Mouse (Mus musculus) C2C12 (cell line): ENCODE data around the gene Slc7a15. TPM values are rescaled to one million over a fixed set of nuclear protein-coding genes. Genes with fewer than 3 reads are reported as not detected.
"Not testable (repeated sequence)": the region's sequence is repeated elsewhere in the genome, so short reads cannot be mapped to it uniquely, and the experiment has no call there.

Experiments used
- H3K27me3 ChIP-seq: one replicate; pipeline ENCODE4 v1.6.1; 2011; ENCODE audit not compliant: control insufficient read depth, insufficient read depth, insufficient read length
- H3K36me3 ChIP-seq: one replicate; pipeline ENCODE4 v1.6.1; 2011; ENCODE audit not compliant: control insufficient read depth, insufficient read depth
- H3K4me3 ChIP-seq: one replicate; pipeline ENCODE4 v1.5.1; 2011; ENCODE audit warnings: mild to moderate bottlenecking, control low read depth; ENCODE audit not compliant: poor library complexity, insufficient read depth, severe bottlenecking
- H3K79me2 ChIP-seq: one replicate; pipeline ENCODE4 v1.6.1; 2011; ENCODE audit not compliant: control insufficient read depth, insufficient read depth
- H3K79me3 ChIP-seq: one replicate; pipeline ENCODE4 v1.6.1; 2011; ENCODE audit warnings: low read depth, control low read depth
- H3ac ChIP-seq: one replicate; pipeline ENCODE3; 2011; ENCODE audit warnings: low read depth; ENCODE audit not compliant: control insufficient read depth, insufficient read length
- CEBPB ChIP-seq: IDR thresholded peaks from one replicate; pipeline ENCODE4 v1.6.1; 2011; ENCODE audit warnings: low read depth, mild to moderate bottlenecking, control low read depth, moderate library complexity
- CTCF ChIP-seq: IDR thresholded peaks from one replicate; pipeline ENCODE4 v1.5.1; 2011; ENCODE audit not compliant: control insufficient read depth, insufficient read depth, insufficient read length
- FOSL1 ChIP-seq: IDR thresholded peaks from one replicate; pipeline ENCODE4 v1.8.0; 2011; ENCODE audit warnings: mild to moderate bottlenecking, low read length; ENCODE audit not compliant: poor library complexity, insufficient read depth, severe bottlenecking
- MAX ChIP-seq: IDR thresholded peaks from one replicate; pipeline ENCODE4 v1.6.1; 2011; ENCODE audit warnings: mild to moderate bottlenecking, control low read depth
- MYOD1 ChIP-seq: IDR thresholded peaks from one replicate; pipeline ENCODE4 v1.6.1; 2011; ENCODE audit warnings: low read depth; ENCODE audit not compliant: control insufficient read depth, insufficient read length
- MYOG ChIP-seq: IDR thresholded peaks from one replicate; pipeline ENCODE4 v1.6.1; 2011; ENCODE audit not compliant: control insufficient read depth, insufficient read length; ENCODE audit errors: extremely low read depth
- USF1 ChIP-seq: IDR thresholded peaks from one replicate; pipeline ENCODE4 v1.6.1; 2011; ENCODE audit warnings: low read depth, mild to moderate bottlenecking, control low read depth, moderate library complexity
- polyA plus RNA-seq: library from polyadenylated mRNA; unstranded; fragments of >200 nt; fragmentation: generic; extraction: Trizol; gene quantifications from one replicate; pipeline ENCODE4 v1.2.1, GENCODE M21; 2012; ENCODE audit warnings: missing spikeins

Slc7a15 gene
- polyA plus RNA-seq, 1 experiment = not detected

GRCm38 (mm10) chr12:8619827-8620677 is 21.2 kb upstream of the Slc7a15 start:
- Histone ChIP-seq H3ac (no peak overlapping the region), H3K4me3 (no peak overlapping the region), H3K27me3 (no peaks in the 10 kb centered on the region), H3K36me3 (no peaks in the 10 kb centered on the region), H3K79me3 (no peaks in the 10 kb centered on the region), H3K79me2 (no peaks in the 10 kb centered on the region)
- TF ChIP-seq FOSL1 (no peak), CEBPB (no peak), MYOD1 (no peak), MAX (no peak), USF1 (no peak), MYOG (no peak), CTCF (no peak)

- TF ChIP-seq CEBPB (no peak), MYOG (no peak), FOSL1 (no peak), MAX (no peak), USF1 (no peak), MYOD1 (no peak), CTCF (no peak)
- no peak overlapping the region for H3K4me3 ChIP-seq
- no peaks in the 10 kb centered on the region for H3K27me3 ChIP-seq
- H3K36me3 ChIP-seq = no peaks in the 10 kb centered on the region
- H3K79me2 ChIP-seq = no peaks in the 10 kb centered on the region
- H3ac ChIP-seq = no peak overlapping the region
- no peaks in the 10 kb centered on the region for H3K79me3 ChIP-seq
These were observed 19.4 kb upstream of the Slc7a15 start for GRCm38 (mm10) chr12:8618271-8618670.

DNA sequence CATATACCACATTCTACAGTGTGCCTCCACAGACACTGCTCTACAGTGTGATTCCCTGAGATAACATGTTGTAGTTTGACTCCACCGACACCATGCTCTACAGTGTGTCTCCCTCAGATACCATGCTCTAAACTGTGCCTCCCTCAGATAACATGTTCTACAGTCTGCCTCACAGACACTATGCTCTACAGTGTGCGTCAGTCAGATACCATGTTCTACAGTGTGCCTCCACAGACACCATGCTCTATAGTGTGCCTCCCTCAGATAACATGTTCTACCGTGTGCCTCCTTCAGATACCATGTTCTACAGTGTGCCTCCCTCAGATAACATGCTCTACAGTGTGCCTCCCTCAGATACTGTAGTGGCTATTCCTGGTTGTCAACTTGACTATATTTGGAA is 10.2 kb upstream of the Slc7a15 start:
- Histone ChIP-seq H3K79me3 (no peaks in the 10 kb centered on the region), H3K79me2 (no peaks in the 10 kb centered on the region), H3ac (no peak overlapping the region), H3K27me3 (no peaks in the 10 kb centered on the region), H3K4me3 (no peak overlapping the region), H3K36me3 (no peaks in the 10 kb centered on the region)
- TF ChIP-seq MYOD1 = no peak

DNA sequence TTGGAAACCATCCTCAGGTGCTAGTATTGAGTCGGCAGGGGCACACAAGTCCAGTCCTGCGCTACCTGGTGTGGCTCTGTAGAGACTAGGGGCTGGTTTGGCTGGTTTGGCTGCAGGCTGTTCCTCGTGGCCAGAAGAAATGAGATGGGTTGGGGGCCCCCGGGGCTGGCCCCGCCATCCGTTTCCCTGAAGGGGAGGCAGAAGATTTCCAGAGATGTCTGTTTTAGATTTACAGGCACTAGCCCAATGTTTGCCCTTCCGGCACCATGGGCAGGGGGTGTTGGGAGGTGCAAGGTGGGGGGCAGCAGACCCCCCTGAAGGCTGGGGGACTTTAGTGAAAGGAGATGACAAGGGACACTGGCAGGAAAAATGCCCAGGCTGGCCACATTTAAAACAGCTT is 3.3 kb downstream of the Slc7a15 start:
- no peaks in the 10 kb centered on the region for H3K79me3 ChIP-seq
- no peak overlapping the region for H3ac ChIP-seq
- no peaks in the 10 kb centered on the region for H3K36me3 ChIP-seq
- TF ChIP-seq MYOG (no peak), CEBPB (no peak), FOSL1 (no peak), USF1 (no peak)
- H3K79me2 ChIP-seq = no peaks in the 10 kb centered on the region
- H3K4me3 ChIP-seq = no peak overlapping the region
- H3K27me3 ChIP-seq = no peaks in the 10 kb centered on the region

DNA sequence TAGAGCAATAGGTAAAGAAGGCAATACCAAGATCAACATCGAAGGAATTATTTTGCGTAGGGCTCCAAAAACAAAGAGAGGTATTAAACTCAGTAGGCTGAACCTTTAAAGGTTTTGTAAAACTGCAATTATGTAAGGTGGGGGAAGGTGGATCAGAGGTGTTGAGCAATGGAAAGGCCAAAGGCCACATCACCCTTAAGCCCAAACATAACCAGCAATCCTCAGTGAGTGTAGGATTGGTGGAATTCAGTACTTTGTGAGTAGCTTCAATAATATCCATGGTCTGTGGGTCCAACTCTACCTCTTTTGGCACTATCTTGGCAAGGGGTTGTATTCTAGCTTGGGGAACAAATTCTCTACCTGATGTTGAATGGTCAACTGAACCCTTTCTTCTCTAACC is 7.5 kb downstream of the Slc7a15 start:
- not testable (repeated sequence) for H3K36me3 ChIP-seq, H3K27me3 ChIP-seq, H3ac ChIP-seq, H3K79me3 ChIP-seq, H3K79me2 ChIP-seq, H3K4me3 ChIP-seq

DNA sequence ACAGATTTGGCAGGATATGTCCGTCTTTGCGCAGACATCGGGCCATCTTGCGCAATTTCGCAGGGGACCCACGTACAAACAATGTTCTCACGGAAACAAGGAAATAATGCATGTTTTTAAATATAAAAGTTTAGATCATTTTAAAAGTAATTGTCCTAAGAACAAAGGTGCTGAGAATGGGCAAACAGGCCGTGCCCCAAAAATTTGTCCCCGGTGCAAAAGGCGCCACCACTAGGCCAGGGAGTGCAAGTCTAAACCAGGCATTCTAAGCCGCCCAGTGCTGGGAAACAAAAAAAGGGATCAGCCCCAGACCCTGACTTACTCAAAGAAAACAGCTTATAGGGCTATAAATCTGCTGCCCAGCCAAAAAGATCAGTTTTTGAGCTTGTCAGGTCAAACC is 25.5 kb downstream of the Slc7a15 start:
- H3K79me2 ChIP-seq = no peaks in the 10 kb centered on the region
- TF ChIP-seq USF1 (no peak), MYOD1 (no peak), CEBPB (no peak), FOSL1 (no peak), MAX (no peak), CTCF (no peak), MYOG (no peak)
- H3ac ChIP-seq = no peak overlapping the region
- no peaks in the 10 kb centered on the region for H3K36me3 ChIP-seq
- H3K27me3 ChIP-seq = no peaks in the 10 kb centered on the region
- no peaks in the 10 kb centered on the region for H3K79me3 ChIP-seq
- no peak overlapping the region for H3K4me3 ChIP-seq

DNA sequence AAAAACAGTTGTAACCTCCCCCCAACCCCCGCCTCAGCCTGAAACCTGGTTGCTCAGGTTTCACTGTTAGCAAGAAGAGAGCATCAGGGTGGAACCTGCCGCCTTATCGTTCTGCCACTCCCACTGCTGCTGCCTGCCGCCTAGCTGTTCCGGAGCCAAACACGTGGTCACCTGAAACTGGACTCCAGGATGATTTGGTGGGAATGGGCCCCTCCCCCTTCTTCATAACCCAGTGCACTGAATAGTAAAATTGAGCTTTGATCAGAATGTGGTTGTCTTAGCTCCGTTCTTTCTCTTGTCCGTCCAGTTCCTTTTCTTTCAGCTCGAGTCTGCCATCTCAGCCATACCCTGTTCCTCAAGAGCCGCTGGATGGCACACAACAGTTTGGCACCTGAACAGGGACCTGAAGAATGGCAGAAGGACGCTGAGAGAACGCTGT is 26.9 kb downstream of the Slc7a15 start:
- not testable (repeated sequence) for H3ac ChIP-seq, H3K79me2 ChIP-seq, H3K4me3 ChIP-seq, H3K36me3 ChIP-seq, H3K79me3 ChIP-seq, H3K27me3 ChIP-seq

- not testable (repeated sequence) for H3ac ChIP-seq, H3K79me3 ChIP-seq, H3K79me2 ChIP-seq, H3K4me3 ChIP-seq, H3K36me3 ChIP-seq, H3K27me3 ChIP-seq
These were observed 27.5 kb downstream of the Slc7a15 start for GRCm38 (mm10) chr12:8571287-8571902.

GRCm38 (mm10) chr12:8562213-8562612 is 36.7 kb downstream of the Slc7a15 start:
- H3K27me3 ChIP-seq, H3ac ChIP-seq, H3K36me3 ChIP-seq, H3K4me3 ChIP-seq, H3K79me3 ChIP-seq, H3K79me2 ChIP-seq: not testable (repeated sequence)
